ENCODE assay signal across 16 mouse cellular contexts in the genomic region with DNA sequence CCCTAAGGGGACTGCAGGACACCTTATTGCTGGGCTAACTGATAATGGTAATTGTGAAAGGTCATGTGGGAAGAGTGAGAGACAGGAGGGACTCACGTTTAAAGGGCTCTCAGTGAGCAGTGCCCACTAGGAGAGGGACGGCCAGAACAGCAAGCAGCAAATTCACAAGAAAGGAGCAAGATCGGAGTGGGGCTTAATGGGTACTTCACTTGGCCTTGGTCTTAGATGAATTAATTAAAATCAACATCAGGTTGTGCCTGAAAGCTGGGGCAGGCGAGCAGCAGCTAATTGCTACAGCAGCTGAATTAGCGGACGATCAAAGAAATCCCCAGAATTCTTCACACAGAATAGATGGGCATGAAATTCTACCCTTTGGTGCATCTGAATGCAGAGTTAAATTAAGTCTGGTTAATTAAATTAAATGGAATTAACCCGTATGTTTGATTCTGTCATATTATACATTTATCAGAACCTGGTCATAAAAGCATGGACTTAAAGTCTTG.
"Had no signal": no experiment of that assay in that cellular context is flagged by ENCODE, and none has a peak within 500 bp of the region (broad histone marks: within the 10 kb centered on the region; RNA-seq: fewer than 3 reads in every experiment).

No protein-coding gene starts in this region.

- H3K27ac ChIP-seq: kidney, postnatal 0 days; layer of hippocampus, adult 2 months; liver, embryonic 13.5 days; midbrain, embryonic 12.5 days; neural tube, embryonic 12.5 days; stomach, embryonic 15.5 days had no signal

- DNase-seq: kidney, adult 2 months; kidney, postnatal 25 days; layer of hippocampus, adult 9-11 months; liver, embryonic 13.5 days; lung, adult 2 months; lung, postnatal 14 days; lung, postnatal 4 days; retina, postnatal 1 day; right cerebral cortex, postnatal 25 days; spleen, adult 18-20 months; thymus, postnatal 25 days had no signal

- H3K9ac ChIP-seq: liver, embryonic 13.5 days; midbrain, embryonic 12.5 days; neural tube, embryonic 12.5 days; stomach, embryonic 15.5 days had no signal

- H3K4me2 ChIP-seq: liver, embryonic 13.5 days; midbrain, embryonic 12.5 days; neural tube, embryonic 12.5 days; stomach, embryonic 15.5 days had no signal

- H3K4me1 ChIP-seq: liver, embryonic 13.5 days; neural tube, embryonic 12.5 days; stomach, embryonic 15.5 days had no signal

- H3K4me3 ChIP-seq: layer of hippocampus, adult 2 months; liver, embryonic 13.5 days; midbrain, embryonic 12.5 days; neural tube, embryonic 12.5 days; stomach, embryonic 15.5 days had no signal

- H3K27me3 ChIP-seq: liver, embryonic 13.5 days; midbrain, embryonic 12.5 days; neural tube, embryonic 12.5 days; stomach, embryonic 15.5 days had no signal

- H3K9me3 ChIP-seq: liver, embryonic 13.5 days; midbrain, embryonic 12.5 days; neural tube, embryonic 12.5 days; stomach, embryonic 15.5 days had no signal

- H3K36me3 ChIP-seq: liver, embryonic 13.5 days; midbrain, embryonic 12.5 days; neural tube, embryonic 12.5 days; stomach, embryonic 15.5 days had no signal
